Mouse (Mus musculus): Measurements from ENCODE around the gene Shroom4. TPM values are rescaled to one million over a fixed set of nuclear protein-coding genes. Genes with fewer than 3 reads are reported as not detected.

Gene Shroom4
- polyA plus RNA-seq, 1 experiment from 2014 or later = 1.6 TPM

DNA sequence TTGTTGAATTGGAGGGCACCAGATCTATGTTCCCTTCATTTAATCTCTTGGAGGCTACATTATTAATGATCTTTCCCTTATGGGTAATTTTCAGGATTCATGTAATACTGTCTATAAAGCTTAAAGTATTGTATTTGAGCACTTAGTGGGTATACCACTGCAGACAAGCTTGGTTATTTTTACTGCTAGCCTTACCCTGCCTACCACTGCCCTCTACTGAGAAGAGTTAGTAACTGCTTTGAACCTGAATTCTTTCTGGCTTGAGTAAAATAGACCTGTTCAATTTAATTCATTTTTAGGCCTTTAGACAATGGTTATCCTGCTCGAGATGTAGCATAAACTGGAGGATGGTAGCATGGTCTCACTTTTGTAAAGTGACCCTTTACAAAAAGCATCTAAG is 75.5 kb downstream of the Shroom4 start:
- Histone ChIP-seq H3K9ac (replicated peaks; ENCODE audit: low read depth, low read length) (no peak overlapping the region), H3K27me3 (replicated peaks; ENCODE audit: control insufficient read depth, insufficient read depth, low read length) (no peaks in the 10 kb centered on the region), H3K4me2 (ENCODE audit: low read length) (no peak overlapping the region), H3K4me1 (replicated peaks; ENCODE audit: control insufficient read depth, insufficient read depth, low read length) (no peaks in the 10 kb centered on the region), H3K9me3 (ENCODE audit: control insufficient read depth, low read length) (no peaks in the 10 kb centered on the region), H3K4me3 (replicated peaks; ENCODE audit: low read length) (no peak overlapping the region), H3K36me3 (ENCODE audit: control insufficient read depth, insufficient read depth) (no peaks in the 10 kb centered on the region), H3K27ac (ENCODE audit: low read length) (no peak overlapping the region)
- ATAC-seq = no peak
- 29% methylated on average over 1 of the region's 1 CpGs for WGBS

DNA sequence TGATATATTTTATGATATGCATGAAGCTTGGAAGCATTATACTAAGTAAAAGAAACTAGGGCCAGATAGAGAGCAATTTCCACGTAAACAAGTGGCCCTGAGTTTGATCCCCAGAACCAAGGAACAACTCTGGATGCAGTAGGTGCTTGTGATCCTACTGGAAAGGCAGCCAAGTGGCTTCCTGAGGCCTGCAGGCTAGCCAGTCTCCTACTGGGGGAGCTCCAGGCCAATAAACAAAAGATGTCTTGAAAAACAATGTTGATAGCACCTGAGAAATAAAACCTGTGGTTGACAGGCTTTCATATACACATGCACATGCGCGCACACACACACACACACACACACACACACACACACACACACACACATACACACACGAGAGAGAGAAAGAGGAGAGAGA is 82.6 kb downstream of the Shroom4 start:
- Histone ChIP-seq H3K9me3 (ENCODE audit: control insufficient read depth, low read length) (no peaks in the 10 kb centered on the region), H3K27me3 (replicated peaks; ENCODE audit: control insufficient read depth, insufficient read depth, low read length) (no peaks in the 10 kb centered on the region), H3K9ac (replicated peaks; ENCODE audit: low read depth, low read length) (no peak overlapping the region), H3K4me3 (replicated peaks; ENCODE audit: low read length) (no peak overlapping the region), H3K36me3 (ENCODE audit: control insufficient read depth, insufficient read depth) (no peaks in the 10 kb centered on the region), H3K4me1 (replicated peaks; ENCODE audit: control insufficient read depth, insufficient read depth, low read length) (no peaks in the 10 kb centered on the region), H3K27ac (ENCODE audit: low read length) (no peak overlapping the region), H3K4me2 (ENCODE audit: low read length) (no peak overlapping the region)
- ATAC-seq = no peak
- WGBS = 84% methylated on average over 4 of the region's 4 CpGs

DNA sequence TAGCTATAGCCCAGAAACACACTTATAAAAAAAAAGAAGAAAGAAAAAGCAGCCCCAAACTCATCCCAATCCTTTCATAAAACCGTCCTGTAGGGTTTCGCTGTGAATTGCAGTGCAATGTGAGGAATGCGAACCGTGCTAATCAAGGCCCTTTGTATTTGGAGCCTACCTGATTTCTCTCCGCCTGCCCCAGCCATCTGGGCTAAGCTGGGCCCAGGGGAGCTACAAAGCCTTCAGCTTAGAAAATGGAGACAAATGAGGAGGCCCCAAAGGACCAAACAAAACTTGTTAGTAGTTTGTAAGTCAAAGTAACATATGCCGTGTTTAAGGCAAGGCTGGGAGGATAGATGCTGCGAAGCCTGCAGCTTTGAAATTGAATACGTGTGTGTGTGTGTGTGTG is 84.2 kb downstream of the Shroom4 start:
- WGBS = 20% methylated on average over 8 of the region's 8 CpGs
- Histone ChIP-seq H3K27ac (ENCODE audit: low read length) (no peak overlapping the region), H3K27me3 (replicated peaks; ENCODE audit: control insufficient read depth, insufficient read depth, low read length) (no peaks in the 10 kb centered on the region), H3K9me3 (ENCODE audit: control insufficient read depth, low read length) (no peaks in the 10 kb centered on the region), H3K9ac (replicated peaks; ENCODE audit: low read depth, low read length) (no peak overlapping the region), H3K4me3 (replicated peaks; ENCODE audit: low read length) (no peak overlapping the region), H3K36me3 (ENCODE audit: control insufficient read depth, insufficient read depth) (no peaks in the 10 kb centered on the region), H3K4me1 (replicated peaks; ENCODE audit: control insufficient read depth, insufficient read depth, low read length) (no peaks in the 10 kb centered on the region), H3K4me2 (ENCODE audit: low read length) (no peak overlapping the region)
- ATAC-seq = no peak

DNA sequence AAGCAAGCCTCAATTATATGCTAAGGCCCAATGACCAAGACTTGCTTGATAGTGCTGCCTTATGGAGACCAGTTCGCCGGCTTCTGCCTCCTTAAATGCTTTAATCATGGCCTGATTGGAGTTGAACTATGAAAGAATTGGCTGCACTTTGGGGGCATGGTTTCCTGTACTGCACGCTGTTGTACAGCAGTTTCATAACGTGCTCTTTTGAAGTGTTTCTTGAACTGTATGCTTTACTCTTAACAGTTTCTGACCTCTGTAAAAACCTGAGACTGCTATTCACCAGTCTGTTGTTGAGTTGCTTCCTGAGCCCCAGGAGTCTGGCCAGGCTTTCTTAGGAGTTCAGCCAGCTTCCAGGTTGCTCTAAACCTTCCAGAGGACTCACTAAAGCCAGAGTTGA is 90.8 kb downstream of the Shroom4 start:
- WGBS = 46% methylated on average over 4 of the region's 4 CpGs
- no peak for ATAC-seq
- H3K27me3 ChIP-seq (replicated peaks; ENCODE audit: control insufficient read depth, insufficient read depth, low read length) = no peaks in the 10 kb centered on the region
- H3K4me2 ChIP-seq (ENCODE audit: low read length) = no peak overlapping the region
- no peaks in the 10 kb centered on the region for H3K36me3 ChIP-seq (ENCODE audit: control insufficient read depth, insufficient read depth)
- no peak overlapping the region for H3K27ac ChIP-seq (ENCODE audit: low read length)
- no peaks in the 10 kb centered on the region for H3K4me1 ChIP-seq (replicated peaks; ENCODE audit: control insufficient read depth, insufficient read depth, low read length)
- no peak overlapping the region for H3K4me3 ChIP-seq (replicated peaks; ENCODE audit: low read length)
- no peaks in the 10 kb centered on the region for H3K9me3 ChIP-seq (ENCODE audit: control insufficient read depth, low read length)
- H3K9ac ChIP-seq (replicated peaks; ENCODE audit: low read depth, low read length) = no peak overlapping the region

DNA sequence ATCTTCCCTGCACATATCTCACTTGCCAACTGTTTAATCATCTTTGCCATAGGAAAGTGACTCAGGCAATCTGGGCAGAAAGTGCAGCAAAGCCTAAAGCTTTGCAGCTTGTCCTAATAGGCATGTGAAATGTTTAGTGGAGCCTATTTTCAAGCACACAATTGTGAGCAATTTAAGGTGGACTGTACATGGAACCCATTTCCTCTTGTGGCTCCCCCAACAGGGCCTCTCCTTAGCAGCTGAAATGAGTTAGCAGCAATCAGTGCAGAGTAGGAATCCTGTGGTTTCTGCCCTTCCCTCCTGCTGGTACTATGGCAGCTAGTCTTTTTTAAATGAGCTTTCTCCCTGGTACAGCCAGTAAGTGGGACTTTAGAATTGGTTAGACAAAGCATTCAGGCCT is 95.8 kb downstream of the Shroom4 start:
- no peak for ATAC-seq
- H3K36me3 ChIP-seq (ENCODE audit: control insufficient read depth, insufficient read depth) = no peaks in the 10 kb centered on the region
- no peaks in the 10 kb centered on the region for H3K27me3 ChIP-seq (replicated peaks; ENCODE audit: control insufficient read depth, insufficient read depth, low read length)
- no peak overlapping the region for H3K9ac ChIP-seq (replicated peaks; ENCODE audit: low read depth, low read length)
- H3K27ac ChIP-seq (ENCODE audit: low read length) = no peak overlapping the region
- H3K9me3 ChIP-seq (ENCODE audit: control insufficient read depth, low read length) = no peaks in the 10 kb centered on the region
- H3K4me2 ChIP-seq (ENCODE audit: low read length) = no peak overlapping the region
- peaks cover 3% of the 10 kb centered on the region; the same call in 1 of the 2 replicates for H3K4me1 ChIP-seq (replicated peaks; ENCODE audit: control insufficient read depth, insufficient read depth, low read length)
- H3K4me3 ChIP-seq (replicated peaks; ENCODE audit: low read length) = no peak overlapping the region

DNA sequence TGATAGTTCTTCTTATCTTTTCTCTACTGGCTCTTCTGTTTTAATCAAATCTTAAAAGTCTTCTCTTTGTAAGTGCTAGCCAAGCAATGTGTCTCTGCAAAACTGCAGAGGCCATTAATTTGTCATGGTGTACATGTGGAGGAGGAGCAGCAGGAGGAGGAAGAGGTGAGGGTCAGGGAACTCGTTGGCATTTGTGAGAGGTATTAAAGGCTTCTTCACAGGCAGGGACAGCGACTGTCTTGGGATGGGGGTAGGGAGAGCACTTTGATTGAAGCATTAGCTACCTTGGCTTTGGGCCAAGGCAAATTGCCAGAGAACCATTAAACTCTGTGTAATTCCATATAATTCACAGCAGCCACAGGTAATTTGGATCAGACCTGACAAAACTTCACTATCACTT is 96.7 kb downstream of the Shroom4 start:
- no peak for ATAC-seq
- H3K4me1 ChIP-seq (replicated peaks; ENCODE audit: control insufficient read depth, insufficient read depth, low read length) = peaks cover 3% of the 10 kb centered on the region; the same call in 1 of the 2 replicates
- WGBS = 19% methylated on average over 2 of the region's 2 CpGs
- no peak overlapping the region for H3K4me3 ChIP-seq (replicated peaks; ENCODE audit: low read length)
- H3K9ac ChIP-seq (replicated peaks; ENCODE audit: low read depth, low read length) = no peak overlapping the region
- no peaks in the 10 kb centered on the region for H3K9me3 ChIP-seq (ENCODE audit: control insufficient read depth, low read length)
- H3K36me3 ChIP-seq (ENCODE audit: control insufficient read depth, insufficient read depth) = no peaks in the 10 kb centered on the region
- H3K4me2 ChIP-seq (ENCODE audit: low read length) = no peak overlapping the region
- no peak overlapping the region for H3K27ac ChIP-seq (ENCODE audit: low read length)
- H3K27me3 ChIP-seq (replicated peaks; ENCODE audit: control insufficient read depth, insufficient read depth, low read length) = no peaks in the 10 kb centered on the region

DNA sequence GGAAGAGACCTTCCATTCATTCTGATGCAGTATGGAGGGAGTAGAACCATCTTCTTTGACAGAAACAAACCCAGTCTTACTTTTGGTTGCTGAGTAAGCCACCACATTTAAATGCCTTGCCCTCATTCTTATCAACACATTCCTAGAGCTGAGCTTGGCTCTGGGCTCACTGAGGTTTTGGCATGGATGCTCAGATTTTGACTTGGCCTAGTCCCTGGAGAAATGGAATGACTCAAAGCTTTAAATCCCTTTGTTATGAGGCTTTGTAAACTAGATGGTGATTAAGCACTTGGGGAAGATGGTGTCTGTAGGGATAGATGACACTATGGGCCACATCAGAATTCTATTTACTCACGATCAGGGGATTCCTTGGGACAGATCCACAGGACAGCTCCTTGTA is 102.2 kb downstream of the Shroom4 start:
- Histone ChIP-seq H3K27ac (ENCODE audit: low read length) (no peak overlapping the region), H3K4me2 (ENCODE audit: low read length) (no peak overlapping the region), H3K9ac (replicated peaks; ENCODE audit: low read depth, low read length) (no peak overlapping the region), H3K27me3 (replicated peaks; ENCODE audit: control insufficient read depth, insufficient read depth, low read length) (no peaks in the 10 kb centered on the region), H3K4me3 (replicated peaks; ENCODE audit: low read length) (no peak overlapping the region), H3K4me1 (replicated peaks; ENCODE audit: control insufficient read depth, insufficient read depth, low read length) (no peaks in the 10 kb centered on the region), H3K36me3 (ENCODE audit: control insufficient read depth, insufficient read depth) (no peaks in the 10 kb centered on the region), H3K9me3 (ENCODE audit: control insufficient read depth, low read length) (no peaks in the 10 kb centered on the region)
- ATAC-seq = no peak
- WGBS = 76% methylated on average over 1 of the region's 1 CpGs

DNA sequence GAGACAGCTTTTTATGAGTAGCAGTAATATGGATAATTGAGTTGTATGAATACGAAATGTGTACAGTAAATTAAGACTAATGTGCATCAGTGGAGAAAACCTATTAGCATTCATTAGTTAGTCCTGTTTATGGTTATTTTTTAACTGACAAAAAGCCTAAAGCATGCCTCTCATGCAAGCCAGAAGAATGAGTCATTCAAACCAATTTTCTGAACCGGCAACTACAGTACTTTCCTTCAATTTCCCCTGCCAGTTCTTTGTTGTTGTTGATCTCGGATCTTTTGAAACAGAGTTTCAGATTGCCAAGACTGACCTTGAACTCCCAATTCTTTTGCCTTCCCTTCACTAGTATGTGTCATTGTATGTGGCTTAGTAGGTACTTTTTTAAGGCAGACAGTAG is 117.6 kb downstream of the Shroom4 start:
- no peak overlapping the region for H3K27ac ChIP-seq (ENCODE audit: low read length)
- WGBS = 37% methylated on average over 3 of the region's 3 CpGs
- no peak for ATAC-seq
- no peaks in the 10 kb centered on the region for H3K4me1 ChIP-seq (replicated peaks; ENCODE audit: control insufficient read depth, insufficient read depth, low read length)
- no peak overlapping the region for H3K4me3 ChIP-seq (replicated peaks; ENCODE audit: low read length)
- no peak overlapping the region for H3K4me2 ChIP-seq (ENCODE audit: low read length)
- no peaks in the 10 kb centered on the region for H3K9me3 ChIP-seq (ENCODE audit: control insufficient read depth, low read length)
- H3K27me3 ChIP-seq (replicated peaks; ENCODE audit: control insufficient read depth, insufficient read depth, low read length) = no peaks in the 10 kb centered on the region
- H3K36me3 ChIP-seq (ENCODE audit: control insufficient read depth, insufficient read depth) = no peaks in the 10 kb centered on the region
- no peak overlapping the region for H3K9ac ChIP-seq (replicated peaks; ENCODE audit: low read depth, low read length)

DNA sequence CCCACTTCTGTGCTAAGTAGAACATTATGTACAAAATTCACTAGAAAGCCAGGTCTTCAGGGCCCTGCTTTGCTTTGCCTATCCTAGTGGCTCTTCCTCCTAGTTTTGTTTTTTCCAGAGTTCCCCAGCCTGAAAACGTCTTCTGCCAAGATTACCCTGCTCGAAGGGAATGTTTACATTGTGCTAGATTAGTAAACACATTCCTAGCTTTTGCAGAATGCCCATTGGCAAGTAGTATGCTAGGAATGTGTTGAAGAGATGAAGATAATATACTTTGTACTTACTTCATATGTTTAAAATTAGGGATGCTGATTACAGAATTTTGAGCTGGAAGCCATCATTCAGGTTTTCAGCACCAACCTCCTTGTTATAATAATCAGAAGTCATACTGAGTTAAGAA is 118.8 kb downstream of the Shroom4 start:
- ATAC-seq = no peak
- no peaks in the 10 kb centered on the region for H3K4me1 ChIP-seq (replicated peaks; ENCODE audit: control insufficient read depth, insufficient read depth, low read length)
- no peak overlapping the region for H3K4me2 ChIP-seq (ENCODE audit: low read length)
- H3K4me3 ChIP-seq (replicated peaks; ENCODE audit: low read length) = no peak overlapping the region
- no peak overlapping the region for H3K9ac ChIP-seq (replicated peaks; ENCODE audit: low read depth, low read length)
- no peaks in the 10 kb centered on the region for H3K9me3 ChIP-seq (ENCODE audit: control insufficient read depth, low read length)
- H3K27ac ChIP-seq (ENCODE audit: low read length) = no peak overlapping the region
- H3K27me3 ChIP-seq (replicated peaks; ENCODE audit: control insufficient read depth, insufficient read depth, low read length) = no peaks in the 10 kb centered on the region
- 62% methylated on average over 2 of the region's 2 CpGs for WGBS
- H3K36me3 ChIP-seq (ENCODE audit: control insufficient read depth, insufficient read depth) = no peaks in the 10 kb centered on the region

DNA sequence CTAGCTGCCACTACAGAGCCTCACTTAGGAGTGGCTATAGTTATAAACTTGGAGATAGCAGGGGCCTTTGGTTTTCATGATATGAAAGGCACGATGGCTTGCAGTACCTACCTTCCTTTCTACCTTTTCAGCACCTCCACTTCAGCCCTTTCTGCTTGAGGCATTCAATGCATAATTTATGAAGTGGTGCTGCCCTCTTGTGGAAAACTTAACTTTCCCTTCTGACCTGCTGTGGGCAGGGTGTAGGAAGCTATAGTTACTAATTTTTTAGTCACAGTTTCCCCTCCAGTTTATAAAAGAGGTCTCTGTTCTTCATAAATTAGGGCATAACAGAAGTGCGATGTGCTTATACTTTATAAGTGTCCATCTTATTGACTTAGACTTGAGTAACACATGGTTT is 123.3 kb downstream of the Shroom4 start:
- no peak overlapping the region for H3K4me2 ChIP-seq (ENCODE audit: low read length)
- H3K27me3 ChIP-seq (replicated peaks; ENCODE audit: control insufficient read depth, insufficient read depth, low read length) = no peaks in the 10 kb centered on the region
- no peaks in the 10 kb centered on the region for H3K4me1 ChIP-seq (replicated peaks; ENCODE audit: control insufficient read depth, insufficient read depth, low read length)
- no peak overlapping the region for H3K9ac ChIP-seq (replicated peaks; ENCODE audit: low read depth, low read length)
- WGBS = 63% methylated on average over 2 of the region's 2 CpGs
- no peak overlapping the region for H3K27ac ChIP-seq (ENCODE audit: low read length)
- ATAC-seq = no peak
- no peaks in the 10 kb centered on the region for H3K9me3 ChIP-seq (ENCODE audit: control insufficient read depth, low read length)
- H3K4me3 ChIP-seq (replicated peaks; ENCODE audit: low read length) = no peak overlapping the region
- H3K36me3 ChIP-seq (ENCODE audit: control insufficient read depth, insufficient read depth) = no peaks in the 10 kb centered on the region

Measured in forebrain, embryonic 16.5 days (tissue).